Mouse (Mus musculus) megakaryocyte, embryonic 14.5 days (primary cell): Measurements from ENCODE around the gene Mcub.

Experiments used
- FLI1 ChIP-seq: IDR thresholded peaks from 2 replicates; pipeline ENCODE4 v1.6.1; 2012; ENCODE audit warnings: low read length, inconsistent platforms, mixed read lengths
- GATA1 ChIP-seq: IDR thresholded peaks from 3 replicates; pipeline ENCODE4 v1.6.1; 2012; ENCODE audit warnings: mixed read lengths, low read length, inconsistent platforms, borderline replicate concordance

DNA sequence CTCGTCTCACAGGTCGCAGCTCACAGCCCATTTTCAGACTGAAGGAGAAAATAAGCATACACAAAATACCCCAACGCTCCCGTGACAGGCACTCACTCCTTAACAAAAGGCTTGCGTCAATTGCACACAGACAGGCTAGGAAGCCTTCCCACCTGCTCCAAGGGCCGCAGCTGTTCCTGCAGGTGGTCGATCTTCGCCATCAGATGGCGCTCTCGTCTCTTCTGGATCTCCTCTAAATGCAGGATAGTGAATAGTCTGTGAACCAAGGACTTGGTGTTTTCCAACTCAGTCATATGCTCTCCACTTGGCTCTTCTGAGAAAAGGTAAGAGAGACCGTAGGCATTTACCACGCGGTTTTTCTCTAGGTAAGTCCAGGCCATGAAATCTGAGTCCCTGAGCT lies 51.6 kb downstream of the Mcub start:
- TF ChIP-seq GATA1: no peak
- TF ChIP-seq FLI1: no peak
